Mouse (Mus musculus): Measurements from ENCODE around the gene BC025446. TPM values are rescaled to one million over a fixed set of nuclear protein-coding genes. Genes with fewer than 3 reads are reported as not detected.

BC025446 gene
- polyA plus RNA-seq, 1 experiment from 2014 or later, result 15.8 TPM

- ATAC-seq (replicated peaks; ENCODE audit: low FRiP score), result no peak
- H3K36me3 ChIP-seq, result no peaks in the 10 kb centered on the region
- no peak overlapping the region for H3K4me3 ChIP-seq (replicated peaks)
- H3K4me1 ChIP-seq, result 0 out of 2 replicates have a peak, but pooled peaks cover 5% of the 10 kb centered on the region
- H3K9me3 ChIP-seq (replicated peaks), result no peaks in the 10 kb centered on the region
- H3K27ac ChIP-seq, result no peak overlapping the region
- H3K4me2 ChIP-seq, result no peak overlapping the region
- H3K9ac ChIP-seq, result no peak overlapping the region
- no peaks in the 10 kb centered on the region for H3K27me3 ChIP-seq
These were observed 49.7 kb downstream of the BC025446 start for GRCm38 (mm10) chr15:75265863-75266262.

DNA sequence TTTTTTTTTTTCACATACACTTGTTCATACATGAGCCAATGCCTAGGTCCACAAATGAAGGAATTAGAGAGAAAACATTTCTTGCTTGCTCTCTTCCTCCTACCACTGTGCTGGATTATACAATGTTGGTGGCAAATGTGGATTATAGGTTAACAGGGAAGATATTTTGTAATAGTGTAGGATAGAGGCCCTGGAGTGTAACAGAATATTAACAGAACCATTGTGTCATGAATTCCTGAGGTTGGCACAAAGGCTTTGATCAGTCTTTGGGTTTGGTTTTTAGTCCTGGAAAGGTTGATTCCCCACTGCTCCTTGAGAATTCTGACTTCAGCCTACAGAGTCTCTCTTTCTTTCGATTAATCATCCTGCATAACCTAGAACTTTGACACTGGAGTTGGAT is 50.5 kb downstream of the BC025446 start:
- Histone ChIP-seq H3K9me3 (replicated peaks) (no peaks in the 10 kb centered on the region), H3K4me1 (0 out of 2 replicates have a peak, but pooled peaks cover 5% of the 10 kb centered on the region), H3K36me3 (no peaks in the 10 kb centered on the region), H3K9ac (no peak overlapping the region), H3K4me2 (no peak overlapping the region), H3K27me3 (no peaks in the 10 kb centered on the region), H3K27ac (no peak overlapping the region), H3K4me3 (replicated peaks) (no peak overlapping the region)
- ATAC-seq (replicated peaks; ENCODE audit: low FRiP score), result no peak
- 77% methylated on average over 1 of the region's 1 CpGs for WGBS

DNA sequence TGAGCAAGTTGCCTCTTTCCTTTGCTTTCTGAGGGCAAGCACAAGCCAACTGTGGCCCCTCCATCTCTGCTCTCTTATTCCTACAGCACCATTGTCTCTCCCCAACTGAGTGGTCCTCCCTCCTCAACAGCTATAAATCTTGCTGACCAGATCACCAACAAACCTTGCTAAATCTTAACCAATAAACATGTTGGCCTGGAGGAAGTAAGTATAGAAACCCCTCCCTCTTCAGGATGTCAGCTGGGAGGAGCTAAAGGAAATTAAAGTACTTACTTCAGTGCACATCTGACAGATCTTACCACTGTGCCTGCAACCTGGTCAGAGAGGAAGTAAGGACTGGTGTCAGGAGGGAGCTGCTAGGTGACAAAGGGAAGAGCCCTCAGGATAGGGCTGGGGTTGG is 51.9 kb downstream of the BC025446 start, which contains the start of gene Ly6f:
Ly6f (plus strand) TSS at position 301 of the 400 bp plus-strand sequence.
- no peak within 1 kb of the TSS for H3K4me3 ChIP-seq (replicated peaks)
- 0 out of 2 replicates have a peak, but pooled peaks cover 5% of the 10 kb centered on the region for H3K4me1 ChIP-seq
- H3K4me2 ChIP-seq, result no peak within 1 kb of the TSS
- H3K9me3 ChIP-seq (replicated peaks), result no peaks in the 10 kb centered on the region
- no peaks in the 10 kb centered on the region for H3K27me3 ChIP-seq
- no peaks in the 10 kb centered on the region for H3K36me3 ChIP-seq
- no peak for ATAC-seq (replicated peaks; ENCODE audit: low FRiP score)
- H3K9ac ChIP-seq, result no peak within 1 kb of the TSS
- H3K27ac ChIP-seq, result no peak within 1 kb of the TSS

GRCm38 (mm10) chr15:75268916-75269829 is 53.0 kb downstream of the BC025446 start:
- 90% methylated on average over 5 of the region's 5 CpGs for WGBS
- Histone ChIP-seq H3K27ac (no peak overlapping the region), H3K4me2 (no peak overlapping the region), H3K9ac (no peak overlapping the region), H3K4me1 (0 out of 2 replicates have a peak, but pooled peaks cover 5% of the 10 kb centered on the region), H3K36me3 (no peaks in the 10 kb centered on the region), H3K27me3 (no peaks in the 10 kb centered on the region), H3K9me3 (replicated peaks) (no peaks in the 10 kb centered on the region), H3K4me3 (replicated peaks) (no peak overlapping the region)
- no peak for ATAC-seq (replicated peaks; ENCODE audit: low FRiP score)

DNA sequence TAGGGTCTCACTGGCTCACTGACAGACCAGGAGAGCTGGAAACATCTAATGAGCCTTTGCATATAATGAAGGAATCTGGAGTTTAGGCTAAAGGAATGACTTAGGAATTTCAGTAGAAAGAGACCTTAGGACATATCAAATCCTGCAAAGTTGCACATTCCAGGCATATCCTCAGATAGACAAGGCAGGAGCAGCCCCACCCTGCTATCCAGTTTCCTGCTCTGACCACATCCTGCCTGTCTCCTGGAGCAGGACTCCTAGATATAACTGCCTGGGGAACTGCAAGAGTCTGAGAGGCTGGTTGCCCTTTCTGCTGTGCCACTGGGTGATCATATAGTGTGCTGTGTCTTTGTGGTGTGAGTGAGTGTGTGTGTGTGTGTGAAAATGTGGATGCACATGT is 54.0 kb downstream of the BC025446 start:
- no peak for ATAC-seq (replicated peaks; ENCODE audit: low FRiP score)
- H3K4me2 ChIP-seq, result no peak overlapping the region
- no peak overlapping the region for H3K4me3 ChIP-seq (replicated peaks)
- no peak overlapping the region for H3K27ac ChIP-seq
- no peak overlapping the region for H3K9ac ChIP-seq
- H3K36me3 ChIP-seq, result no peaks in the 10 kb centered on the region
- no peaks in the 10 kb centered on the region for H3K27me3 ChIP-seq
- H3K4me1 ChIP-seq, result 0 out of 2 replicates have a peak, but pooled peaks cover 5% of the 10 kb centered on the region
- no peaks in the 10 kb centered on the region for H3K9me3 ChIP-seq (replicated peaks)

GRCm38 (mm10) chr15:75270691-75271362 is 54.7 kb downstream of the BC025446 start:
- no peak for ATAC-seq (replicated peaks; ENCODE audit: low FRiP score)
- no peak overlapping the region for H3K27ac ChIP-seq
- H3K4me1 ChIP-seq, result 0 out of 2 replicates have a peak, but pooled peaks cover 5% of the 10 kb centered on the region
- WGBS, result 80% methylated on average over 3 of the region's 3 CpGs
- H3K9ac ChIP-seq, result no peak overlapping the region
- no peaks in the 10 kb centered on the region for H3K27me3 ChIP-seq
- H3K4me3 ChIP-seq (replicated peaks), result no peak overlapping the region
- H3K36me3 ChIP-seq, result no peaks in the 10 kb centered on the region
- no peak overlapping the region for H3K4me2 ChIP-seq
- no peaks in the 10 kb centered on the region for H3K9me3 ChIP-seq (replicated peaks)

- no peak for ATAC-seq (replicated peaks; ENCODE audit: low FRiP score)
- WGBS, result 78% methylated on average over 1 of the region's 1 CpGs
These were observed 55.2 kb downstream of the BC025446 start for GRCm38 (mm10) chr15:75271426-75271825.

GRCm38 (mm10) chr15:75271891-75272290 is 55.7 kb downstream of the BC025446 start:
- Histone ChIP-seq H3K9me3 (replicated peaks) (no peaks in the 10 kb centered on the region), H3K4me1 (0 out of 2 replicates have a peak, but pooled peaks cover 5% of the 10 kb centered on the region), H3K27ac (no peak overlapping the region), H3K27me3 (no peaks in the 10 kb centered on the region), H3K4me3 (replicated peaks) (no peak overlapping the region), H3K4me2 (no peak overlapping the region), H3K9ac (no peak overlapping the region), H3K36me3 (no peaks in the 10 kb centered on the region)
- ATAC-seq (replicated peaks; ENCODE audit: low FRiP score), result no peak
- 55% methylated on average over 3 of the region's 3 CpGs for WGBS

More at GRCm38 (mm10) chr15:75271426-75271825, 55.2 kb downstream of the BC025446 start:
- Histone ChIP-seq H3K9me3 (replicated peaks) (no peaks in the 10 kb centered on the region), H3K4me2 (no peak overlapping the region), H3K36me3 (no peaks in the 10 kb centered on the region), H3K4me1 (0 out of 2 replicates have a peak, but pooled peaks cover 5% of the 10 kb centered on the region), H3K9ac (no peak overlapping the region), H3K27me3 (no peaks in the 10 kb centered on the region), H3K4me3 (replicated peaks) (no peak overlapping the region), H3K27ac (no peak overlapping the region)

Other genes with a start within 250 kb of the BC025446 start
- 0.28 and 0.44 TPM in 2 replicates for gene Ly6i, start 232.9 kb upstream of the BC025446 start, polyA plus RNA-seq (2015; fragmentation: Nextera tagmentation; extraction: Ambion mirVana)
- 441 and 455 TPM in 2 replicates for gene Ly6a, start 218.3 kb upstream of the BC025446 start, polyA plus RNA-seq (2015; fragmentation: Nextera tagmentation; extraction: Ambion mirVana)
- gene Ly6c1, start 167.5 kb upstream of the BC025446 start, polyA plus RNA-seq (2015; fragmentation: Nextera tagmentation; extraction: Ambion mirVana), result 12.1 and 13.0 TPM in 2 replicates
- 1.1 and 1.6 TPM in 2 replicates for gene Ly6c2, start 104.4 kb upstream of the BC025446 start, polyA plus RNA-seq (2015; fragmentation: Nextera tagmentation; extraction: Ambion mirVana)
- gene Ly6g, start 61.1 kb upstream of the BC025446 start, polyA plus RNA-seq (2015; fragmentation: Nextera tagmentation; extraction: Ambion mirVana), result 0.18 and 0.70 TPM in 2 replicates
- not detected in 2 replicates for gene Ly6f, start 52.0 kb downstream of the BC025446 start, polyA plus RNA-seq (2015; fragmentation: Nextera tagmentation; extraction: Ambion mirVana)